In the genomic region with DNA sequence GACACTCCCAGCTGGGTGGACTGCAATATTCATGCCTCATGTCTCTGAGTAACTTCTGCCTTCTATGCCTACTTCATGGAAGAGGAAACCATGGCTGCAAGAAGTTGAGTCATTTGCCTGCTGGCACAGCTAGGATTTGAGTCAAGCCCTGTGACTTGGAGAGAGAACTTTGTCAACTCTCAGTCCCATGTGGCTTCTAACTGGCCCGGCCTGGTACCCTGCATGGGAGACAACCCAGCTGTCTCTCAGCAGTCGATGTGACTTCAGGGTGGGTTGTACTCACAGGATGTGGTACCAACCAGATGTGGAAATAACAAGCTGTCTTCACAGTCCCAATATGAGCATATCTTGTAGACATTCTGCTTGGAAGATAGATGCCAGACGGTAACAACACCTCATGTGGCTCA, we compare ENCODE assay signal across 23 mouse cellular contexts.
A peak's percentile ranks its signal among the peaks of the same experiment; 100 is the strongest.
DNase-seq lines count a peak whose midpoint lies in the region; ATAC-seq and TF ChIP-seq lines count a peak whose summit lies in the region.
"Had no signal": no experiment of that assay in that cellular context is flagged by ENCODE, and none has a peak within 500 bp of the region (broad histone marks: within the 10 kb centered on the region; RNA-seq: fewer than 3 reads in every experiment).

No protein-coding gene starts in this region.

- no peaks in the 10 kb centered on the region for H3K9me3 ChIP-seq in liver, postnatal 0 days (ENCODE audit: low read length)
- H3K9me3 ChIP-seq in liver, embryonic 11.5 days (ENCODE audit: control insufficient read depth, low read length) = no peaks in the 10 kb centered on the region; the same call in 1 of the 2 replicates
- no peaks in the 10 kb centered on the region for H3K9me3 ChIP-seq in midbrain, embryonic 11.5 days (ENCODE audit: control insufficient read depth, low read length)
- H3K9me3 ChIP-seq in neural tube, embryonic 15.5 days (replicated peaks) = no peaks in the 10 kb centered on the region
- H3K9me3 ChIP-seq: embryonic facial prominence, embryonic 15.5 days; hindbrain, embryonic 13.5 days; liver, embryonic 12.5 days; lung, embryonic 15.5 days had no signal

- peak; percentile 18 for ATAC-seq in liver, postnatal 0 days
- ATAC-seq in liver, embryonic 11.5 days (replicated peaks; ENCODE audit: low FRiP score) = no peak
- peak; percentile 39 for ATAC-seq in common myeloid progenitor, adult 5-6 weeks (replicated peaks; ENCODE audit: low read depth, poor library complexity, severe bottlenecking)
- ATAC-seq in midbrain, embryonic 11.5 days (ENCODE audit: low FRiP score) = no peak
- ATAC-seq in neural tube, embryonic 15.5 days (ENCODE audit: low FRiP score) = no peak
- ATAC-seq: activated CD4-positive, CD25-positive, alpha-beta regulatory T cell, adult 4 months; liver, embryonic 12.5 days; Patski had no signal

- peaks cover 25% of the 10 kb centered on the region for H3K4me1 ChIP-seq in liver, postnatal 0 days (ENCODE audit: insufficient read depth)
- peaks cover 4% of the 10 kb centered on the region for H3K4me1 ChIP-seq in liver, embryonic 11.5 days (replicated peaks; ENCODE audit: control insufficient read depth, insufficient read depth, low read length)
- peaks cover 43% of the 10 kb centered on the region for H3K4me1 ChIP-seq in thymus, adult 2 months (replicated peaks; ENCODE audit: control insufficient read depth, insufficient read depth, low read length)
- no peaks in the 10 kb centered on the region for H3K4me1 ChIP-seq in midbrain, embryonic 11.5 days (ENCODE audit: control insufficient read depth, insufficient read depth, low read length)
- H3K4me1 ChIP-seq in neural tube, embryonic 15.5 days = peaks cover 6% of the 10 kb centered on the region; the same call in 1 of the 2 replicates
- H3K4me1 ChIP-seq: liver, embryonic 12.5 days; lung, embryonic 15.5 days had no signal

- no peak for TF ChIP-seq EP300 in liver, postnatal 0 days (IDR thresholded peaks at IDR 0.05; ENCODE audit: low read depth)

- TF ChIP-seq CTCF in liver, postnatal 0 days (IDR thresholded peaks at IDR 0.05; ENCODE audit: low read depth) = no peak
- TF ChIP-seq CTCF in thymus, adult 2 months (IDR thresholded peaks at IDR 0.05; ENCODE audit: borderline replicate concordance, control insufficient read depth, extremely low read depth, insufficient read depth, low read length, poor library complexity) = no peak

- no peak overlapping the region for H3K9ac ChIP-seq in liver, postnatal 0 days (replicated peaks)
- no peak overlapping the region for H3K9ac ChIP-seq in liver, embryonic 11.5 days (ENCODE audit: low read depth, low read length)
- H3K9ac ChIP-seq in midbrain, embryonic 11.5 days (ENCODE audit: low read length) = no peak overlapping the region
- no peak overlapping the region for H3K9ac ChIP-seq in neural tube, embryonic 15.5 days (replicated peaks)
- H3K9ac ChIP-seq: embryonic facial prominence, embryonic 15.5 days; hindbrain, embryonic 13.5 days; liver, embryonic 12.5 days; lung, embryonic 15.5 days had no signal

- 31% methylated on average over 3 of the region's 3 CpGs for WGBS in liver, postnatal 0 days (ENCODE audit: insufficient replicate concordance)
- 58% methylated on average over 3 of the region's 3 CpGs for WGBS in liver, embryonic 11.5 days
- 8% methylated on average over 3 of the region's 3 CpGs for WGBS in thymus, adult 2 months
- 88% methylated on average over 3 of the region's 3 CpGs for WGBS in midbrain, embryonic 11.5 days
- 92% methylated on average over 3 of the region's 3 CpGs for WGBS in neural tube, embryonic 15.5 days

- no peaks in the 10 kb centered on the region for H3K27me3 ChIP-seq in liver, postnatal 0 days (ENCODE audit: insufficient read depth, low read length)
- no peaks in the 10 kb centered on the region for H3K27me3 ChIP-seq in liver, embryonic 11.5 days (replicated peaks; ENCODE audit: control insufficient read depth, insufficient read depth, low read length)
- H3K27me3 ChIP-seq in thymus, adult 2 months (ENCODE audit: control insufficient read depth, insufficient read depth, low read length) = no peaks in the 10 kb centered on the region
- no peaks in the 10 kb centered on the region for H3K27me3 ChIP-seq in midbrain, embryonic 11.5 days (ENCODE audit: control insufficient read depth, insufficient read depth, low read length)
- H3K27me3 ChIP-seq in neural tube, embryonic 15.5 days (replicated peaks) = no peaks in the 10 kb centered on the region
- H3K27me3 ChIP-seq: embryonic facial prominence, embryonic 15.5 days; hindbrain, embryonic 13.5 days; liver, embryonic 12.5 days; lung, embryonic 15.5 days; Patski had no signal

- DNase-seq in liver, postnatal 0 days = no peak
- no peak for DNase-seq in liver, embryonic 11.5 days (ENCODE audit: low spot score)
- peak; percentile 49 for DNase-seq in thymus, adult 2 months
- DNase-seq in midbrain, embryonic 11.5 days (ENCODE audit: low spot score, missing footprints) = no peak
- no peak for DNase-seq in MN1 (ENCODE audit: low spot score)
- DNase-seq: adrenal gland, postnatal 25 days; cerebellum, adult 11-12 months; cerebellum, postnatal 14 days; gastrocnemius, postnatal 10 days; heart, postnatal 14 days; kidney, postnatal 36 days; layer of hippocampus, adult 9-11 months; retina, postnatal 1 day; right cerebral cortex, postnatal 4 days had no signal

- no peak for TF ChIP-seq POLR2A in thymus, adult 2 months (IDR thresholded peaks at IDR 0.05; ENCODE audit: control insufficient read depth, extremely low read depth, insufficient read depth, low read length, poor library complexity)

- H3K36me3 ChIP-seq in liver, postnatal 0 days (replicated peaks; ENCODE audit: insufficient read depth, low read length) = no peaks in the 10 kb centered on the region
- no peaks in the 10 kb centered on the region for H3K36me3 ChIP-seq in liver, embryonic 11.5 days (ENCODE audit: control insufficient read depth, insufficient read depth, low read length)
- no peaks in the 10 kb centered on the region for H3K36me3 ChIP-seq in thymus, adult 2 months (ENCODE audit: control insufficient read depth, insufficient read depth, low read length)
- no peaks in the 10 kb centered on the region for H3K36me3 ChIP-seq in midbrain, embryonic 11.5 days (ENCODE audit: control insufficient read depth, insufficient read depth, low read length)
- no peaks in the 10 kb centered on the region for H3K36me3 ChIP-seq in neural tube, embryonic 15.5 days
- H3K36me3 ChIP-seq: embryonic facial prominence, embryonic 15.5 days; hindbrain, embryonic 13.5 days; liver, embryonic 12.5 days; lung, embryonic 15.5 days had no signal

- H3K27ac ChIP-seq in liver, postnatal 0 days (ENCODE audit: low read depth) = no peak overlapping the region
- no peak overlapping the region for H3K27ac ChIP-seq in liver, embryonic 11.5 days (ENCODE audit: low read depth, low read length)
- H3K27ac ChIP-seq in thymus, adult 2 months (ENCODE audit: control insufficient read depth, insufficient read depth, low read length) = peak overlapping the region; percentile 86
- no peak overlapping the region for H3K27ac ChIP-seq in midbrain, embryonic 11.5 days (ENCODE audit: low read depth, low read length)
- no peak overlapping the region for H3K27ac ChIP-seq in neural tube, embryonic 15.5 days (replicated peaks)
- H3K27ac ChIP-seq: embryonic facial prominence, embryonic 15.5 days; hindbrain, embryonic 13.5 days; left cerebral cortex, adult 2 months; liver, embryonic 12.5 days; lung, embryonic 15.5 days had no signal

- H3K4me3 ChIP-seq in liver, postnatal 0 days (ENCODE audit: low read depth, low read length) = no peak overlapping the region
- no peak overlapping the region for H3K4me3 ChIP-seq in liver, embryonic 11.5 days (ENCODE audit: low read depth, low read length)
- H3K4me3 ChIP-seq in thymus, adult 2 months (ENCODE audit: control insufficient read depth, insufficient read depth, low read length) = no peak overlapping the region
- no peak overlapping the region for H3K4me3 ChIP-seq in midbrain, embryonic 11.5 days (ENCODE audit: low read depth, low read length)
- no peak overlapping the region for H3K4me3 ChIP-seq in neural tube, embryonic 15.5 days (replicated peaks)
- H3K4me3 ChIP-seq: embryonic facial prominence, embryonic 15.5 days; hindbrain, embryonic 13.5 days; left cerebral cortex, adult 2 months; liver, embryonic 12.5 days; lung, embryonic 15.5 days had no signal

- H3K4me2 ChIP-seq in liver, postnatal 0 days (ENCODE audit: low read depth, low read length) = no peak overlapping the region
- H3K4me2 ChIP-seq in liver, embryonic 11.5 days = no peak overlapping the region
- no peak overlapping the region for H3K4me2 ChIP-seq in midbrain, embryonic 11.5 days
- H3K4me2 ChIP-seq in neural tube, embryonic 15.5 days = no peak overlapping the region
- H3K4me2 ChIP-seq: embryonic facial prominence, embryonic 15.5 days; hindbrain, embryonic 13.5 days; liver, embryonic 12.5 days; lung, embryonic 15.5 days had no signal

Comparison
In these comparisons a context has a peak if more than half of its experiments do, and no peak if none do; other contexts are left out.
1. ATAC-seq: peak in liver, postnatal 0 days (single experiment) and common myeloid progenitor, adult 5-6 weeks (single experiment); none in liver, embryonic 11.5 days (single experiment), midbrain, embryonic 11.5 days (single experiment) and neural tube, embryonic 15.5 days (single experiment).